Mouse (Mus musculus) erythroblast, embryonic 14.5 days (primary cell): Measurements from ENCODE around the gene Cox7a1. TPM values are rescaled to one million over a fixed set of nuclear protein-coding genes. Genes with fewer than 3 reads are reported as not detected.

Source experiments
- H3K27me3 ChIP-seq: 2 replicates; pipeline ENCODE4 v1.6.1; 2012; ENCODE audit warnings: inconsistent platforms; ENCODE audit not compliant: control insufficient read depth
- H3K36me3 ChIP-seq: 2 replicates; pipeline ENCODE4 v1.6.1; 2012; ENCODE audit warnings: mild to moderate bottlenecking, inconsistent platforms; ENCODE audit not compliant: control insufficient read depth
- H3K4me1 ChIP-seq: 2 replicates; pipeline ENCODE4 v1.6.1; 2012; ENCODE audit warnings: inconsistent platforms; ENCODE audit not compliant: control insufficient read depth
- H3K4me3 ChIP-seq: replicated peaks from 2 replicates; pipeline ENCODE3; 2012; ENCODE audit warnings: moderate library complexity, mild to moderate bottlenecking, inconsistent platforms
- H3K9me3 ChIP-seq: 2 replicates; pipeline ENCODE4 v1.6.1; 2012; ENCODE audit warnings: low read length, inconsistent platforms, mixed read lengths; ENCODE audit not compliant: control insufficient read depth
- GATA1 ChIP-seq: IDR thresholded peaks from 2 replicates; pipeline ENCODE4 v1.6.1; 2012; ENCODE audit warnings: low read length, inconsistent platforms, mixed read lengths
- TAL1 ChIP-seq: IDR thresholded peaks from 3 replicates; pipeline ENCODE4 v1.6.1; 2012; ENCODE audit warnings: low read length, inconsistent platforms, mixed read lengths
- polyA plus RNA-seq: library from polyadenylated mRNA; stranded (reverse); fragments of >175 nt; gene quantifications from 2 replicates; pipeline ENCODE4 v1.2.3, GENCODE M21; 2012

Cox7a1 gene
- 0.12 TPM in 1 of 2 replicates, not detected in the other for polyA plus RNA-seq

- Histone ChIP-seq H3K27me3 (no peaks in the 10 kb centered on the region), H3K36me3 (peaks cover 40% of the 10 kb centered on the region), H3K4me3 (peak within 1 kb of the TSS; percentile 41), H3K9me3 (no peaks in the 10 kb centered on the region), H3K4me1 (peaks cover 14% of the 10 kb centered on the region)
- TF ChIP-seq GATA1: peak; percentile 70
- no peak for TF ChIP-seq TAL1
These were observed at the start of gene Cox7a1 for GRCm38 (mm10) chr7:30183879-30184289. Gene Cox7a1 (plus strand): TSS chr7:30184144.

GRCm38 (mm10) chr7:30136826-30137225, 47.1 kb upstream of the Cox7a1 start:
- H3K4me1 ChIP-seq: no peaks in the 10 kb centered on the region
- H3K9me3 ChIP-seq: peaks cover 7% of the 10 kb centered on the region
- no peaks in the 10 kb centered on the region for H3K27me3 ChIP-seq
- peaks cover 19% of the 10 kb centered on the region for H3K36me3 ChIP-seq
- TF ChIP-seq TAL1 (no peak), GATA1 (no peak)
- no peak overlapping the region for H3K4me3 ChIP-seq

GRCm38 (mm10) chr7:30143170-30143554, 40.8 kb upstream of the Cox7a1 start:
- Histone ChIP-seq H3K27me3 (peaks cover 10% of the 10 kb centered on the region), H3K4me3 (peak overlapping the region; percentile 46), H3K36me3 (peaks cover 4% of the 10 kb centered on the region), H3K4me1 (peaks cover 2% of the 10 kb centered on the region), H3K9me3 (peaks cover 4% of the 10 kb centered on the region)
- no peak for TF ChIP-seq GATA1

GRCm38 (mm10) chr7:30143555-30144209, 40.3 kb upstream of the Cox7a1 start:
- Histone ChIP-seq H3K36me3 (peaks cover 9% of the 10 kb centered on the region), H3K27me3 (peaks cover 10% of the 10 kb centered on the region), H3K4me1 (peaks cover 2% of the 10 kb centered on the region), H3K9me3 (peaks cover 6% of the 10 kb centered on the region), H3K4me3 (peak overlapping the region; percentile 46)
- TF ChIP-seq TAL1 (no peak), GATA1 (no peak)

GRCm38 (mm10) chr7:30147011-30147410, 36.9 kb upstream of the Cox7a1 start:
- Histone ChIP-seq H3K4me3 (no peak overlapping the region), H3K9me3 (peaks cover 30% of the 10 kb centered on the region), H3K36me3 (peaks cover 26% of the 10 kb centered on the region), H3K4me1 (peaks cover 2% of the 10 kb centered on the region), H3K27me3 (peaks cover 10% of the 10 kb centered on the region)
- TF ChIP-seq TAL1 (no peak), GATA1 (no peak)

GRCm38 (mm10) chr7:30154040-30154439, 29.9 kb upstream of the Cox7a1 start:
- TF ChIP-seq TAL1 (no peak), GATA1 (no peak)
- Histone ChIP-seq H3K4me3 (no peak overlapping the region), H3K36me3 (peaks cover 66% of the 10 kb centered on the region), H3K9me3 (peaks cover 81% of the 10 kb centered on the region), H3K27me3 (no peaks in the 10 kb centered on the region; the same call in 1 of the 2 replicates), H3K4me1 (no peaks in the 10 kb centered on the region)

- Histone ChIP-seq H3K4me1 (no peaks in the 10 kb centered on the region), H3K27me3 (no peaks in the 10 kb centered on the region; the same call in 1 of the 2 replicates), H3K9me3 (peaks cover 80% of the 10 kb centered on the region), H3K4me3 (no peak overlapping the region), H3K36me3 (peaks cover 75% of the 10 kb centered on the region)
- no peak for TF ChIP-seq GATA1
- no peak for TF ChIP-seq TAL1
These were observed 28.4 kb upstream of the Cox7a1 start for GRCm38 (mm10) chr7:30155507-30155906.

GRCm38 (mm10) chr7:30163113-30163512, 20.8 kb upstream of the Cox7a1 start:
- Histone ChIP-seq H3K4me1 (peaks cover 8% of the 10 kb centered on the region), H3K9me3 (peaks cover 58% of the 10 kb centered on the region), H3K27me3 (no peaks in the 10 kb centered on the region; the same call in 1 of the 2 replicates), H3K4me3 (no peak overlapping the region), H3K36me3 (peaks cover 91% of the 10 kb centered on the region)
- TF ChIP-seq TAL1 (no peak), GATA1 (no peak)

GRCm38 (mm10) chr7:30164745-30165144, 19.2 kb upstream of the Cox7a1 start:
- peaks cover 13% of the 10 kb centered on the region for H3K4me1 ChIP-seq
- H3K36me3 ChIP-seq: peaks cover 75% of the 10 kb centered on the region
- H3K9me3 ChIP-seq: peaks cover 44% of the 10 kb centered on the region
- TF ChIP-seq TAL1 (no peak), GATA1 (no peak)
- no peaks in the 10 kb centered on the region; the same call in 1 of the 2 replicates for H3K27me3 ChIP-seq
- no peak overlapping the region for H3K4me3 ChIP-seq
